Mouse (Mus musculus): Measurements from ENCODE around the gene Actr3b. TPM values are rescaled to one million over a fixed set of nuclear protein-coding genes. Genes with fewer than 3 reads are reported as not detected.
A peak's percentile ranks its signal among the peaks of the same experiment; 100 is the strongest.
"Not testable (repeated sequence)": the region's sequence is repeated elsewhere in the genome, so short reads cannot be mapped to it uniquely, and the experiment has no call there.

The Actr3b gene
- polyA plus RNA-seq, 1 experiment from 2014 or later, result 44.2 TPM

- Histone ChIP-seq H3K27ac (ENCODE audit: low read depth, low read length) (peak overlapping the region; percentile 31; the same call in 1 of the 2 replicates), H3K4me2 (ENCODE audit: low read depth, low read length) (no peak overlapping the region), H3K9me3 (ENCODE audit: control insufficient read depth, low read length) (no peaks in the 10 kb centered on the region), H3K9ac (replicated peaks; ENCODE audit: low read depth, low read length) (no peak overlapping the region), H3K27me3 (ENCODE audit: control insufficient read depth, insufficient read depth, low read length) (no peaks in the 10 kb centered on the region), H3K4me3 (ENCODE audit: low read depth, low read length) (no peak overlapping the region), H3K36me3 (ENCODE audit: control insufficient read depth, insufficient read depth, low read length) (no peaks in the 10 kb centered on the region), H3K4me1 (ENCODE audit: control insufficient read depth, insufficient read depth, low read length) (0 out of 2 replicates have a peak, but pooled peaks cover 3% of the 10 kb centered on the region)
- peak; percentile 32; the same call in 1 of the 2 replicates for ATAC-seq (ENCODE audit: low read depth)
- WGBS, result 56% methylated on average over 8 of the region's 8 CpGs
These were observed 110.1 kb downstream of the Actr3b start for GRCm38 (mm10) chr5:25869880-25870279.

GRCm38 (mm10) chr5:25870632-25871031, 110.8 kb downstream of the Actr3b start:
- H3K27ac ChIP-seq (ENCODE audit: low read depth, low read length), result no peak overlapping the region
- ATAC-seq (ENCODE audit: low read depth), result no peak
- WGBS, result 54% methylated on average over 3 of the region's 3 CpGs

GRCm38 (mm10) chr5:25871342-25872023, 111.7 kb downstream of the Actr3b start:
- WGBS, result 78% methylated on average over 12 of the region's 12 CpGs
- H3K36me3 ChIP-seq (ENCODE audit: control insufficient read depth, insufficient read depth, low read length), result no peaks in the 10 kb centered on the region
- ATAC-seq (ENCODE audit: low read depth), result 0 out of 2 replicates have a peak, but pooled peaks have one; percentile 13
- no peak overlapping the region for H3K4me3 ChIP-seq (ENCODE audit: low read depth, low read length)
- 0 out of 2 replicates have a peak, but pooled peaks cover 3% of the 10 kb centered on the region for H3K4me1 ChIP-seq (ENCODE audit: control insufficient read depth, insufficient read depth, low read length)
- no peak overlapping the region for H3K4me2 ChIP-seq (ENCODE audit: low read depth, low read length)
- no peak overlapping the region for H3K9ac ChIP-seq (replicated peaks; ENCODE audit: low read depth, low read length)
- H3K27me3 ChIP-seq (ENCODE audit: control insufficient read depth, insufficient read depth, low read length), result no peaks in the 10 kb centered on the region
- no peak overlapping the region for H3K27ac ChIP-seq (ENCODE audit: low read depth, low read length)
- H3K9me3 ChIP-seq (ENCODE audit: control insufficient read depth, low read length), result no peaks in the 10 kb centered on the region

More at GRCm38 (mm10) chr5:25870632-25871031, 110.8 kb downstream of the Actr3b start:
- Histone ChIP-seq H3K9ac (replicated peaks; ENCODE audit: low read depth, low read length) (no peak overlapping the region), H3K4me1 (ENCODE audit: control insufficient read depth, insufficient read depth, low read length) (0 out of 2 replicates have a peak, but pooled peaks cover 3% of the 10 kb centered on the region), H3K4me2 (ENCODE audit: low read depth, low read length) (no peak overlapping the region), H3K9me3 (ENCODE audit: control insufficient read depth, low read length) (no peaks in the 10 kb centered on the region), H3K4me3 (ENCODE audit: low read depth, low read length) (no peak overlapping the region), H3K27me3 (ENCODE audit: control insufficient read depth, insufficient read depth, low read length) (no peaks in the 10 kb centered on the region), H3K36me3 (ENCODE audit: control insufficient read depth, insufficient read depth, low read length) (no peaks in the 10 kb centered on the region)

- Histone ChIP-seq H3K4me1 (ENCODE audit: control insufficient read depth, insufficient read depth, low read length) (0 out of 2 replicates have a peak, but pooled peaks cover 3% of the 10 kb centered on the region), H3K4me3 (ENCODE audit: low read depth, low read length) (no peak overlapping the region), H3K36me3 (ENCODE audit: control insufficient read depth, insufficient read depth, low read length) (no peaks in the 10 kb centered on the region), H3K9ac (replicated peaks; ENCODE audit: low read depth, low read length) (no peak overlapping the region), H3K4me2 (ENCODE audit: low read depth, low read length) (no peak overlapping the region), H3K27ac (ENCODE audit: low read depth, low read length) (no peak overlapping the region), H3K9me3 (ENCODE audit: control insufficient read depth, low read length) (no peaks in the 10 kb centered on the region), H3K27me3 (ENCODE audit: control insufficient read depth, insufficient read depth, low read length) (no peaks in the 10 kb centered on the region)
- ATAC-seq (ENCODE audit: low read depth), result no peak
- WGBS, result 85% methylated on average over 2 of the region's 2 CpGs
These were observed 113.2 kb downstream of the Actr3b start for GRCm38 (mm10) chr5:25873046-25873445.

GRCm38 (mm10) chr5:25875927-25876326, 116.1 kb downstream of the Actr3b start:
- not testable (repeated sequence) for H3K4me3 ChIP-seq (ENCODE audit: low read depth, low read length); H3K36me3 ChIP-seq (ENCODE audit: control insufficient read depth, insufficient read depth, low read length); ATAC-seq (ENCODE audit: low read depth); H3K27ac ChIP-seq (ENCODE audit: low read depth, low read length); H3K27me3 ChIP-seq (ENCODE audit: control insufficient read depth, insufficient read depth, low read length); H3K4me2 ChIP-seq (ENCODE audit: low read depth, low read length); H3K9me3 ChIP-seq (ENCODE audit: control insufficient read depth, low read length); H3K4me1 ChIP-seq (ENCODE audit: control insufficient read depth, insufficient read depth, low read length); H3K9ac ChIP-seq (replicated peaks; ENCODE audit: low read depth, low read length)

GRCm38 (mm10) chr5:25877281-25877680, 117.5 kb downstream of the Actr3b start:
- no peak overlapping the region for H3K4me2 ChIP-seq (ENCODE audit: low read depth, low read length)
- ATAC-seq (ENCODE audit: low read depth), result no peak
- H3K36me3 ChIP-seq (ENCODE audit: control insufficient read depth, insufficient read depth, low read length), result no peaks in the 10 kb centered on the region
- H3K27me3 ChIP-seq (ENCODE audit: control insufficient read depth, insufficient read depth, low read length), result no peaks in the 10 kb centered on the region
- 87% methylated on average over 5 of the region's 5 CpGs for WGBS
- no peaks in the 10 kb centered on the region for H3K4me1 ChIP-seq (ENCODE audit: control insufficient read depth, insufficient read depth, low read length)
- no peak overlapping the region for H3K9ac ChIP-seq (replicated peaks; ENCODE audit: low read depth, low read length)
- H3K27ac ChIP-seq (ENCODE audit: low read depth, low read length), result no peak overlapping the region
- H3K9me3 ChIP-seq (ENCODE audit: control insufficient read depth, low read length), result no peaks in the 10 kb centered on the region
- no peak overlapping the region for H3K4me3 ChIP-seq (ENCODE audit: low read depth, low read length)

- Histone ChIP-seq H3K27ac (ENCODE audit: low read depth, low read length) (no peak overlapping the region), H3K4me2 (ENCODE audit: low read depth, low read length) (no peak overlapping the region), H3K27me3 (ENCODE audit: control insufficient read depth, insufficient read depth, low read length) (no peaks in the 10 kb centered on the region), H3K4me3 (ENCODE audit: low read depth, low read length) (no peak overlapping the region), H3K9ac (replicated peaks; ENCODE audit: low read depth, low read length) (no peak overlapping the region), H3K36me3 (ENCODE audit: control insufficient read depth, insufficient read depth, low read length) (no peaks in the 10 kb centered on the region), H3K4me1 (ENCODE audit: control insufficient read depth, insufficient read depth, low read length) (no peaks in the 10 kb centered on the region), H3K9me3 (ENCODE audit: control insufficient read depth, low read length) (no peaks in the 10 kb centered on the region)
- no peak for ATAC-seq (ENCODE audit: low read depth)
- WGBS, result 92% methylated on average over 3 of the region's 3 CpGs
These were observed 118.2 kb downstream of the Actr3b start for GRCm38 (mm10) chr5:25877996-25878395.

- H3K27me3 ChIP-seq (ENCODE audit: control insufficient read depth, insufficient read depth, low read length), result no peaks in the 10 kb centered on the region
- no peak overlapping the region for H3K9ac ChIP-seq (replicated peaks; ENCODE audit: low read depth, low read length)
- no peaks in the 10 kb centered on the region for H3K36me3 ChIP-seq (ENCODE audit: control insufficient read depth, insufficient read depth, low read length)
- peak; percentile 60; the same call in 1 of the 2 replicates for ATAC-seq (ENCODE audit: low read depth)
- 50% methylated on average over 3 of the region's 3 CpGs for WGBS
- no peak overlapping the region; the same call in 1 of the 2 replicates for H3K27ac ChIP-seq (ENCODE audit: low read depth, low read length)
- H3K4me1 ChIP-seq (ENCODE audit: control insufficient read depth, insufficient read depth, low read length), result no peaks in the 10 kb centered on the region
- no peak overlapping the region for H3K4me2 ChIP-seq (ENCODE audit: low read depth, low read length)
- no peaks in the 10 kb centered on the region for H3K9me3 ChIP-seq (ENCODE audit: control insufficient read depth, low read length)
- H3K4me3 ChIP-seq (ENCODE audit: low read depth, low read length), result no peak overlapping the region
These were observed 126.9 kb downstream of the Actr3b start for GRCm38 (mm10) chr5:25886708-25887107.

- Histone ChIP-seq H3K9me3 (ENCODE audit: control insufficient read depth, low read length) (no peaks in the 10 kb centered on the region), H3K4me1 (ENCODE audit: control insufficient read depth, insufficient read depth, low read length) (no peaks in the 10 kb centered on the region), H3K36me3 (ENCODE audit: control insufficient read depth, insufficient read depth, low read length) (no peaks in the 10 kb centered on the region), H3K27ac (ENCODE audit: low read depth, low read length) (no peak overlapping the region), H3K4me3 (ENCODE audit: low read depth, low read length) (no peak overlapping the region), H3K9ac (replicated peaks; ENCODE audit: low read depth, low read length) (no peak overlapping the region), H3K27me3 (ENCODE audit: control insufficient read depth, insufficient read depth, low read length) (no peaks in the 10 kb centered on the region), H3K4me2 (ENCODE audit: low read depth, low read length) (no peak overlapping the region)
- ATAC-seq (ENCODE audit: low read depth), result peak; percentile 47; the same call in 1 of the 2 replicates
- WGBS, result 32% methylated on average over 3 of the region's 3 CpGs
These were observed 130.1 kb downstream of the Actr3b start for GRCm38 (mm10) chr5:25889746-25890382.
